Mouse (Mus musculus) cerebellum, adult (tissue): ENCODE measurements at regions not wholly inside any gene's neighbourhood (a gene's known extent, or its start where the extent isn't known, plus 50 kb on each side); places are given as distances from the start of the nearest gene placed in this dataset.
"Not testable (repeated sequence)": the region's sequence is repeated elsewhere in the genome, so short reads cannot be mapped to it uniquely, and the experiment has no call there.

Experiments
- ATAC-seq: cut with Nextera tagmentation; 2 replicates; pipeline ENCODE4 v1.9.2; 2017; ENCODE audit warnings: mild to moderate bottlenecking, moderate library complexity, mixed read lengths; ENCODE audit not compliant: insufficient number of reproducible peaks, low FRiP score, low TSS enrichment

- no peak for ATAC-seq
These were observed 457.3 kb downstream of the Serpinb8 start for GRCm38 (mm10) chr1:108046857-108047714.

- no peak for ATAC-seq
These were observed 504.8 kb downstream of the Serpinb8 start for GRCm38 (mm10) chr1:108094622-108095021.

GRCm38 (mm10) chr1:108102607-108103006, 512.8 kb downstream of the Serpinb8 start:
- ATAC-seq, result no peak

GRCm38 (mm10) chr1:108110984-108111383, 521.2 kb downstream of the Serpinb8 start:
- no peak for ATAC-seq

- no peak for ATAC-seq
These were observed 537.6 kb downstream of the Serpinb8 start for GRCm38 (mm10) chr1:108127393-108127792.

GRCm38 (mm10) chr1:108132006-108132405, 542.2 kb downstream of the Serpinb8 start:
- ATAC-seq, result no peak

- ATAC-seq, result not testable (repeated sequence)
These were observed 545.5 kb downstream of the Serpinb8 start for GRCm38 (mm10) chr1:108135346-108135745.

- ATAC-seq, result no peak
These were observed 554.3 kb downstream of the Serpinb8 start for GRCm38 (mm10) chr1:108144114-108144513.

- ATAC-seq, result no peak
These were observed 591.8 kb downstream of the Serpinb8 start for GRCm38 (mm10) chr1:108181350-108182167.

- no peak for ATAC-seq
These were observed 592.3 kb downstream of the Serpinb8 start for GRCm38 (mm10) chr1:108182168-108182539.

- ATAC-seq, result no peak
These were observed 634.2 kb downstream of the Serpinb8 start for GRCm38 (mm10) chr1:108224047-108224446.

- no peak for ATAC-seq
These were observed 650.3 kb downstream of the Serpinb8 start for GRCm38 (mm10) chr1:108240152-108240551.

GRCm38 (mm10) chr1:108255147-108255546, 665.3 kb downstream of the Serpinb8 start:
- no peak for ATAC-seq

- ATAC-seq, result no peak
These were observed 669.5 kb downstream of the Serpinb8 start for GRCm38 (mm10) chr1:108259355-108259754.

GRCm38 (mm10) chr1:108282099-108282498, 692.3 kb downstream of the Serpinb8 start:
- ATAC-seq, result no peak

- ATAC-seq, result no peak
These were observed 696.8 kb downstream of the Serpinb8 start for GRCm38 (mm10) chr1:108286571-108286970.
